Mouse (Mus musculus) lung, embryonic 15.5 days (tissue): Measurements from ENCODE around the gene Lamtor5. TPM values are rescaled to one million over a fixed set of nuclear protein-coding genes. Genes with fewer than 3 reads are reported as not detected.

Experiments
- ATAC-seq: fragments of 200-750 bp; cut with Nextera tagmentation; 2 replicates; pipeline ENCODE4 v1.8.0; 2017; ENCODE audit warnings: moderate number of reproducible peaks, borderline replicate concordance; ENCODE audit not compliant: low FRiP score, low TSS enrichment; ENCODE audit errors: extremely low read depth
- H3K27ac ChIP-seq: fragments of 300-500 bp; sonication (generic); 2 replicates; pipeline ENCODE4 v1.5.1; 2015; ENCODE audit warnings: moderate library complexity, mild to moderate bottlenecking, inconsistent platforms
- H3K27me3 ChIP-seq: fragments of 300-500 bp; sonication (generic); 2 replicates; pipeline ENCODE4 v1.6.1; 2015; ENCODE audit warnings: inconsistent platforms
- H3K36me3 ChIP-seq: fragments of 300-500 bp; sonication (generic); 2 replicates; pipeline ENCODE4 v1.6.1; 2015; ENCODE audit warnings: inconsistent platforms
- H3K4me1 ChIP-seq: fragments of 300-500 bp; sonication (generic); 2 replicates; pipeline ENCODE4 v1.6.1; 2015; ENCODE audit warnings: inconsistent platforms
- H3K4me2 ChIP-seq: fragments of 300-500 bp; sonication (generic); 2 replicates; pipeline ENCODE4 v1.6.1; 2015; ENCODE audit warnings: inconsistent platforms, mild to moderate bottlenecking, moderate library complexity
- H3K4me3 ChIP-seq: fragments of 300-500 bp; sonication (generic); 2 replicates; pipeline ENCODE4 v1.5.1; 2015; ENCODE audit warnings: mild to moderate bottlenecking, inconsistent platforms
- H3K9ac ChIP-seq: fragments of 300-500 bp; sonication (generic); 2 replicates; pipeline ENCODE4 v1.6.1; 2015; ENCODE audit warnings: inconsistent platforms
- H3K9me3 ChIP-seq: fragments of 300-500 bp; sonication (generic); 2 replicates; pipeline ENCODE4 v1.6.1; 2016; ENCODE audit warnings: inconsistent platforms
- WGBS: fragments of 180-500 bp; shearing (Covaris S2); methylation state at CpG from one replicate; pipeline ENCODE4 v1.1.7; 2015; 5-methylcytosine and 5-hydroxymethylcytosine counted together
- polyA plus RNA-seq: library from polyadenylated mRNA; unstranded; fragments of >200 nt; fragmentation: Nextera tagmentation; extraction: Ambion mirVana; gene quantifications from 2 replicates; pipeline ENCODE4 v1.2.1, GENCODE M21; 2015

The Lamtor5 gene
- polyA plus RNA-seq, 1 experiment from 2014 or later = 188 TPM

- Histone ChIP-seq H3K9me3 (no peaks in the 10 kb centered on the region), H3K4me2 (no peak overlapping the region), H3K27ac (no peak overlapping the region), H3K9ac (no peak overlapping the region), H3K36me3 (peaks cover 30% of the 10 kb centered on the region; the same call in 1 of the 2 replicates), H3K4me1 (peaks cover 48% of the 10 kb centered on the region), H3K4me3 (no peak overlapping the region), H3K27me3 (no peaks in the 10 kb centered on the region)
- ATAC-seq = no peak
- 97% methylated on average over 1 of the region's 1 CpGs for WGBS
These were observed 47.8 kb downstream of the Lamtor5 start for GRCm38 (mm10) chr3:107326442-107326841.

DNA sequence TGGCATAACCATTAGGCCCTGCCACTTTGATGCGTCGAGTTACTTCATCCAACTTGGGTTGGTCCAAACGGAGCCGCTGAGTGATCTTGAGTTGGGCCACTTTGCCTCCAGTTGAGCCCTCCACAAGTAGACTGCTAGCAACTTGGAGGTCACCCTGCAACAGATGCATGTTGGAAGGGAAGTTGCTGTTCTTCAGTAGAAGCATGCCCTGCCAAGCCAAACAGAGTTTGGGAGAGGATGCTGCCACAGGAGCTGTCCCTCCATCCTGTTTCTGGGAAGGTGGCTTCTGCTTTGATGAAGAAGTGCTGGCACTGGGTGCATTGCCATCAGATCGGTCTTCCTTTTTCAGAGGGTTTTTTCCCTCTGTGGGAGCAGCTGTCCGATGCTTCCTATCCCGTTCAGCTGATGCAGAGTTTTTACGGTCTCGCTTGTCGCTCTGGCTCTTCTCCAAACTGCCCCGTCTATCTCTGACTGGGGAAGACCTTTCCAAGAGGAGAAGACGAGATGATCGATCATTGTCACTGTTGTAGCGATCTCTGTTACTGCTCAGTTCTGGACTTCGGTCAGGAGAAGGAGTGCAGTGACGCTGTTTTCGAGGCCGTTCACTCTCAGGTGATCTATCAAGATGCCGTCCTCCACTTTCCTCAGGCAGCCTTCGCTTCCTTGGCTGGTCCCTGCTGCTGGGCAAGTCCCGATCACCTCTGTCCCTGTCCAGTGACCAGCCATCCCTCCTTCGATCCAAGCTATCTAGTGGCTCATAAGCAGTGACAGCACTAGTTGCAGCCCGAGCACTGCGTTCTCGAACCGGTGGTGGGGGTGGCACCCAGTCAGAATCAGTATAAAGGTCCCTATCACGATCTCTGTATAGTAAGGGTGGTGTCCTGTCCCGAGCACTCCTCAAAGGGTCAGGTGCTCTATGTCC, 52.1 kb downstream of the Lamtor5 start:
- peak overlapping the region; percentile 98 for H3K4me3 ChIP-seq
- no peak overlapping the region for H3K27ac ChIP-seq
- no peaks in the 10 kb centered on the region for H3K27me3 ChIP-seq
- H3K9me3 ChIP-seq = no peaks in the 10 kb centered on the region
- no peak for ATAC-seq
- H3K9ac ChIP-seq = peak overlapping the region; percentile 94; the same call in 1 of the 2 replicates
- 44% methylated on average over 28 of the region's 28 CpGs for WGBS
- H3K36me3 ChIP-seq = peaks cover 18% of the 10 kb centered on the region; the same call in 1 of the 2 replicates
- H3K4me1 ChIP-seq = peaks cover 32% of the 10 kb centered on the region
- peak overlapping the region; percentile 89 for H3K4me2 ChIP-seq

DNA sequence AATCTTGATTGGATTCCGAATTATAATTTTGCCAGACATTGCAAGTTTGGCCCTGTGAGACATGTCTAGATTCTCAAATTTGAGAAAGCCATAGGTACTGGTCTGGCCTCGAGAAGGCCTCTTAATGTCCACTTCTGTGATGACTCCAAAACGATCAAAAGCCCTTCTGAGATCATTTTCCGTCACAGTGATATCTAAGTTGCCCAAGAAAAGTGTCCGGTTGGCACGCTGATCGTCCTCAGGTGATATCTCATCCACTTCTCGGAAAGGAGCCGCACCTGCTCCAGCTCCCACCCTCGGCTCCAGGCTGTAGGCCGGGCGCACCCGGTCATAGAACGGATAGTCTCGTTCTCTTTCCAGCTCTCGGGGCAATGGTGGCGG, 53.1 kb downstream of the Lamtor5 start:
- H3K36me3 ChIP-seq = peaks cover 12% of the 10 kb centered on the region; the same call in 1 of the 2 replicates
- H3K4me3 ChIP-seq = peak overlapping the region; percentile 98
- peak overlapping the region; percentile 94; the same call in 1 of the 2 replicates for H3K27ac ChIP-seq
- no peaks in the 10 kb centered on the region for H3K27me3 ChIP-seq
- H3K4me1 ChIP-seq = peaks cover 29% of the 10 kb centered on the region
- peak overlapping the region; percentile 94 for H3K9ac ChIP-seq
- no peaks in the 10 kb centered on the region for H3K9me3 ChIP-seq
- peak overlapping the region; percentile 89 for H3K4me2 ChIP-seq
- 13% methylated on average over 17 of the region's 17 CpGs for WGBS
- ATAC-seq = no peak

GRCm38 (mm10) chr3:107332127-107332959, 53.7 kb downstream of the Lamtor5 start:
- ATAC-seq = peak; percentile 14; the same call in 1 of the 2 replicates
- Histone ChIP-seq H3K4me2 (peak overlapping the region; percentile 89), H3K27ac (peak overlapping the region; percentile 94), H3K27me3 (no peaks in the 10 kb centered on the region), H3K4me1 (peaks cover 29% of the 10 kb centered on the region), H3K9ac (peak overlapping the region; percentile 94), H3K36me3 (peaks cover 11% of the 10 kb centered on the region; the same call in 1 of the 2 replicates), H3K9me3 (no peaks in the 10 kb centered on the region), H3K4me3 (peak overlapping the region; percentile 98)
- WGBS = under 1% methylated on average over 73 of the region's 75 CpGs

- Histone ChIP-seq H3K4me1 (peaks cover 25% of the 10 kb centered on the region), H3K36me3 (peaks cover 11% of the 10 kb centered on the region; the same call in 1 of the 2 replicates), H3K9ac (peak overlapping the region; percentile 94), H3K9me3 (no peaks in the 10 kb centered on the region), H3K4me2 (peak overlapping the region; percentile 89), H3K4me3 (peak overlapping the region; percentile 98), H3K27ac (peak overlapping the region; percentile 99), H3K27me3 (no peaks in the 10 kb centered on the region)
- peak; percentile 96 for ATAC-seq
- under 1% methylated on average over 37 of the region's 37 CpGs for WGBS
These were observed 54.3 kb downstream of the Lamtor5 start for GRCm38 (mm10) chr3:107332960-107333380.

Other genes with a start within 250 kb of the Lamtor5 start
- 3.0 and 3.5 TPM in 2 replicates for gene Kcna3, start 242.7 kb upstream of the Lamtor5 start, polyA plus RNA-seq
- 0.47 and 0.61 TPM in 2 replicates for gene Kcna2, start 177.7 kb upstream of the Lamtor5 start, polyA plus RNA-seq
- not detected in 2 replicates for gene Kcna10, start 95.8 kb upstream of the Lamtor5 start, polyA plus RNA-seq
- 93.2 and 98.0 TPM in 2 replicates for gene Cym, start 57.1 kb upstream of the Lamtor5 start, polyA plus RNA-seq
- gene A630076J17Rik, start 48.2 kb upstream of the Lamtor5 start, polyA plus RNA-seq = 0.15 and 0.44 TPM in 2 replicates
- gene Prok1, start 39.2 kb upstream of the Lamtor5 start, polyA plus RNA-seq = not detected in 2 replicates
- gene Slc16a4, start 12.4 kb downstream of the Lamtor5 start, polyA plus RNA-seq = 2.5 and 2.6 TPM in 2 replicates
- 15.0 and 15.4 TPM in 2 replicates for gene Rbm15, start 54.8 kb downstream of the Lamtor5 start, polyA plus RNA-seq
- 0.04 and 0.14 TPM in 2 replicates for gene Kcnc4, start 180.7 kb downstream of the Lamtor5 start, polyA plus RNA-seq
- 2.7 and 2.8 TPM in 2 replicates for gene Slc6a17, start 239.2 kb downstream of the Lamtor5 start, polyA plus RNA-seq